Mouse (Mus musculus): ENCODE data around the gene Slc51b. TPM values are rescaled to one million over a fixed set of nuclear protein-coding genes. Genes with fewer than 3 reads are reported as not detected.

Slc51b gene
- total and polyA plus RNA-seq, 3 experiments: not detected

DNA sequence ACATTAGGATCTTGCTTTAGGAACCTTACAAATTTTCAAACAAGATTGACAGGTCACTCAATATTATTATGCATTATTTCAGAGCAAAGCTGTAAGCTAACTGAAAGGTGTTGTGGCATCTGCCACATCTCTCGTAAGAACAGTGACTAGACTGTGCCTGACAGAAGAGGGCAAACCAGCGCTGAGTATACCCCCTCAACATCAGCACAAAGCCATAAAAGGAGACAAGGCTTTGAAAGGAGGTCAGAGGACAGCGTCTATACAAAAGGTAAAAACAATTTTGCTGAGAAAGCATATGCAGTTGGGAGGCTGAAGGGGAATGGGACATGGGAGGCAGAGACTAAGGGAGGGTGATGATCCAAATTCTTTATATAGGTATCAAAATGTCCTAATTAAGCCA is 37.4 kb upstream of the Slc51b start:
- dilution Hi-C loops (cut with MboI; ENCODE audit: extremely low pct_ligation_motif_present, extremely low pct_unique_long_range_greater_than_20kb, low sequenced_read_pairs): no loop called here
- Histone ChIP-seq H3K9me3 (replicated peaks; ENCODE audit: low read length) (peaks cover under 1% of the 10 kb centered on the region), H3K9ac (ENCODE audit: insufficient read depth, low read depth) (no peak overlapping the region), H3K27ac (ENCODE audit: insufficient read depth, low read depth) (no peak overlapping the region), H3K79me2 (replicated peaks; ENCODE audit: control insufficient read depth, extremely low read depth, insufficient read depth, poor library complexity, severe bottlenecking) (peaks cover 10% of the 10 kb centered on the region), H3K27me3 (replicated peaks) (no peaks in the 10 kb centered on the region), H3K4me3 (replicated peaks in 1 of 3; ENCODE audit: low read depth in 2 of 3, low read length in 2 of 3, poor library complexity in 1 of 3) (peak overlapping the region in 2 of 3 experiments; percentile 10 to 90), H3K4me2 (ENCODE audit: insufficient read depth, low read depth, poor library complexity, severe bottlenecking) (peak overlapping the region; percentile 30; the same call in 1 of the 2 replicates), H3K4me1 (ENCODE audit: control insufficient read depth in 1 of 2, insufficient read depth in 2 of 2) (peaks cover 5 to 21% of the 10 kb centered on the region in 2 experiments), H3K36me3 (replicated peaks in 1 of 2; ENCODE audit: control insufficient read depth in 1 of 2, insufficient read depth in 1 of 2, low read length in 1 of 2) (peaks cover 1 to 15% of the 10 kb centered on the region in 2 experiments)
- in situ Hi-C loops (cut with MboI; ENCODE audit: low pct_ligation_motif_present, low pct_unique_long_range_greater_than_20kb, low sequenced_read_pairs): no loop called here
- no peak for DNase-seq (ENCODE audit: extremely low read depth)
- 0 out of 2 replicates have a peak, but pooled peaks have one; percentile 5 for TF ChIP-seq MAFK (IDR thresholded peaks at IDR 0.05; ENCODE audit: insufficient replicate concordance, low read length)
- TF ChIP-seq ELF1 (IDR thresholded peaks at IDR 0.05; ENCODE audit: low read depth, low read length): no peak
- TF ChIP-seq CTCF (conservative IDR thresholded peaks at IDR 0.05 in 1 of 2, IDR thresholded peaks at IDR 0.05 in 1 of 2; ENCODE audit: low read depth in 2 of 2, low read length in 2 of 2): no peak

DNA sequence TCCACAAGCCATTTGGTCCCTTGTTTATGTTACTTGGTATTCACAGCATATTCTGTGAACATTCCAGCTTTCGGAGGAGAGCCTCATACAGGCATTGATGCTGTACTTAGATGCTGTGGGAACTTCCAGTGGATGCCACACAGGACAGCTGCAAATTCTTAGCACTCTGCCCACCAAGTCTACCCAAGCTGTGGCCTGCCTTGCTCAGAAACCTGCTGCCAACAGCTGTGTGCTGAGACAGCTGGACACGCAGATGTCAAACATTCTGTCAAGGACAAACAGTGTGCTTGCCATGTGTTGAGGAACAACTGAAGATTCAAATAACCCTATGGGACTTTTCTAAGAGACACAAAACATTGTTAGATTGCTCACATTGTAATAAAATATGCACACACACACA is 36.2 kb upstream of the Slc51b start:
- DNase-seq (ENCODE audit: extremely low read depth): no peak
- H3K36me3 ChIP-seq (replicated peaks in 1 of 2; ENCODE audit: control insufficient read depth in 1 of 2, insufficient read depth in 1 of 2, low read length in 1 of 2): peaks cover 0 to 9% of the 10 kb centered on the region in 2 experiments
- no peak overlapping the region for H3K9ac ChIP-seq (ENCODE audit: insufficient read depth, low read depth)
- no peak overlapping the region for H3K4me2 ChIP-seq (ENCODE audit: insufficient read depth, low read depth, poor library complexity, severe bottlenecking)
- no peak overlapping the region for H3K4me3 ChIP-seq (replicated peaks in 1 of 3; ENCODE audit: low read depth in 2 of 3, low read length in 2 of 3, poor library complexity in 1 of 3)
- TF ChIP-seq MAFK (IDR thresholded peaks at IDR 0.05; ENCODE audit: insufficient replicate concordance, low read length) (no peak), SMC3 (IDR thresholded peaks at IDR 0.05; ENCODE audit: low read depth, low read length) (no peak), TCF12 (IDR thresholded peaks at IDR 0.05; ENCODE audit: low read depth, low read length) (no peak), RAD21 (IDR thresholded peaks at IDR 0.05; ENCODE audit: low read depth, low read length) (no peak), UBTF (IDR thresholded peaks at IDR 0.05; ENCODE audit: low read depth, low read length) (no peak), ZMIZ1 (IDR thresholded peaks at IDR 0.05; ENCODE audit: low read depth, low read length) (no peak), BHLHE40 (IDR thresholded peaks at IDR 0.05; ENCODE audit: low read depth, low read length) (no peak)
- in situ Hi-C loops (cut with MboI; ENCODE audit: low pct_ligation_motif_present, low pct_unique_long_range_greater_than_20kb, low sequenced_read_pairs) (no loop called here), dilution Hi-C loops (cut with MboI; ENCODE audit: extremely low pct_ligation_motif_present, extremely low pct_unique_long_range_greater_than_20kb, low sequenced_read_pairs) (no loop called here)
- no peaks in the 10 kb centered on the region for H3K9me3 ChIP-seq (replicated peaks; ENCODE audit: low read length)
- H3K79me2 ChIP-seq (replicated peaks; ENCODE audit: control insufficient read depth, extremely low read depth, insufficient read depth, poor library complexity, severe bottlenecking): peaks cover 10% of the 10 kb centered on the region
- no peaks in the 10 kb centered on the region for H3K27me3 ChIP-seq (replicated peaks)
- peaks cover 5 to 21% of the 10 kb centered on the region in 2 experiments for H3K4me1 ChIP-seq (ENCODE audit: control insufficient read depth in 1 of 2, insufficient read depth in 2 of 2)
- no peak overlapping the region for H3K27ac ChIP-seq (ENCODE audit: insufficient read depth, low read depth)

GRCm38 (mm10) chr9:65447951-65448350 is 25.2 kb upstream of the Slc51b start:
- TF ChIP-seq NELFE (IDR thresholded peaks at IDR 0.05; ENCODE audit: low read depth, low read length) (no peak), POLR2A (IDR thresholded peaks at IDR 0.05; ENCODE audit: low read depth, low read length) (no peak), GABPA (IDR thresholded peaks at IDR 0.05; ENCODE audit: insufficient replicate concordance, low read depth, low read length) (no peak)
- Histone ChIP-seq H3K4me3 (replicated peaks in 1 of 3; ENCODE audit: low read depth in 2 of 3, low read length in 2 of 3, poor library complexity in 1 of 3) (no peak overlapping the region), H3K79me2 (replicated peaks; ENCODE audit: control insufficient read depth, extremely low read depth, insufficient read depth, poor library complexity, severe bottlenecking) (no peaks in the 10 kb centered on the region), H3K9me3 (replicated peaks; ENCODE audit: low read length) (no peaks in the 10 kb centered on the region), H3K4me2 (ENCODE audit: insufficient read depth, low read depth, poor library complexity, severe bottlenecking) (no peak overlapping the region), H3K27ac (ENCODE audit: insufficient read depth, low read depth) (no peak overlapping the region; the same call in 1 of the 2 replicates), H3K27me3 (replicated peaks) (no peaks in the 10 kb centered on the region), H3K4me1 (ENCODE audit: control insufficient read depth in 1 of 2, insufficient read depth in 2 of 2) (peaks cover 0 to 7% of the 10 kb centered on the region in 2 experiments; a peak in 1 of 4 replicates), H3K36me3 (replicated peaks in 1 of 2; ENCODE audit: control insufficient read depth in 1 of 2, insufficient read depth in 1 of 2, low read length in 1 of 2) (peaks cover 59 to 92% of the 10 kb centered on the region in 2 experiments), H3K9ac (ENCODE audit: insufficient read depth, low read depth) (no peak overlapping the region)
- no peak for DNase-seq (ENCODE audit: extremely low read depth)
- dilution Hi-C loops (cut with MboI; ENCODE audit: extremely low pct_ligation_motif_present, extremely low pct_unique_long_range_greater_than_20kb, low sequenced_read_pairs) (no loop called here), in situ Hi-C loops (cut with MboI; ENCODE audit: low pct_ligation_motif_present, low pct_unique_long_range_greater_than_20kb, low sequenced_read_pairs) (loop anchor here (10.0 kb wide), 1 partner anchor 137 kb away; the partner anchor contains the start of genes Pif1 and Plekho2)
